Mouse (Mus musculus) liver, embryonic 15.5 days (tissue): Measurements from ENCODE around the gene Kansl1l. TPM values are rescaled to one million over a fixed set of nuclear protein-coding genes. Genes with fewer than 3 reads are reported as not detected.

Experiments used
- ATAC-seq: fragments of 200-750 bp; cut with Nextera tagmentation; 2 replicates; pipeline ENCODE4 v1.8.0; 2017; ENCODE audit warnings: moderate number of reproducible peaks, mild to moderate bottlenecking, moderate library complexity; ENCODE audit not compliant: insufficient read depth
- H3K27ac ChIP-seq: fragments of 300-500 bp; sonication (generic); replicated peaks from 2 replicates; pipeline ENCODE4 v1.5.1; 2015; ENCODE audit warnings: mild to moderate bottlenecking, inconsistent platforms
- H3K27me3 ChIP-seq: fragments of 300-500 bp; sonication (generic); 2 replicates; pipeline ENCODE4 v1.6.1; 2015; ENCODE audit warnings: mild to moderate bottlenecking, inconsistent platforms
- H3K36me3 ChIP-seq: fragments of 300-500 bp; sonication (generic); replicated peaks from 2 replicates; pipeline ENCODE4 v1.6.1; 2015; ENCODE audit warnings: moderate library complexity, mild to moderate bottlenecking, inconsistent platforms
- H3K4me1 ChIP-seq: fragments of 300-500 bp; sonication (generic); replicated peaks from 2 replicates; pipeline ENCODE4 v1.6.1; 2015; ENCODE audit warnings: inconsistent platforms
- H3K4me2 ChIP-seq: fragments of 300-500 bp; sonication (generic); 2 replicates; pipeline ENCODE4 v1.6.1; 2015; ENCODE audit warnings: moderate library complexity, mild to moderate bottlenecking, inconsistent platforms
- H3K4me3 ChIP-seq: fragments of 300-500 bp; sonication (generic); replicated peaks from 2 replicates; pipeline ENCODE4 v1.5.1; 2015; ENCODE audit warnings: mild to moderate bottlenecking, inconsistent platforms
- H3K9ac ChIP-seq: fragments of 300-500 bp; sonication (generic); 2 replicates; pipeline ENCODE4 v1.6.1; 2015; ENCODE audit warnings: moderate library complexity, mild to moderate bottlenecking, inconsistent platforms
- H3K9me3 ChIP-seq: fragments of 300-500 bp; sonication (generic); replicated peaks from 2 replicates; pipeline ENCODE4 v1.6.1; 2016; ENCODE audit warnings: inconsistent platforms
- WGBS: fragments of 180-500 bp; shearing (Covaris S2); methylation state at CpG from one replicate; pipeline ENCODE4 v1.1.7; 2015; ENCODE audit warnings: mixed read lengths; ENCODE audit not compliant: insufficient replicate concordance; 5-methylcytosine and 5-hydroxymethylcytosine counted together
- polyA plus RNA-seq: library from polyadenylated mRNA; unstranded; fragments of >200 nt; fragmentation: Nextera tagmentation; extraction: Ambion mirVana; gene quantifications from 2 replicates; pipeline ENCODE4 v1.2.1, GENCODE M21; 2015

Kansl1l gene
- polyA plus RNA-seq, 1 experiment from 2014 or later: 3.3 TPM

- no peaks in the 10 kb centered on the region for H3K27me3 ChIP-seq
- H3K27ac ChIP-seq: no peak overlapping the region
- H3K9me3 ChIP-seq: no peaks in the 10 kb centered on the region
- H3K9ac ChIP-seq: no peak overlapping the region
- no peak overlapping the region for H3K4me3 ChIP-seq
- no peak for ATAC-seq
- peaks cover 40% of the 10 kb centered on the region for H3K36me3 ChIP-seq
- no peak overlapping the region for H3K4me2 ChIP-seq
- WGBS: 21% methylated on average over 1 of the region's 1 CpGs
- no peaks in the 10 kb centered on the region; the same call in 1 of the 2 replicates for H3K4me1 ChIP-seq
Observed at GRCm38 (mm10) chr1:66839135-66839534, 21.8 kb upstream of the Kansl1l start.

- Histone ChIP-seq H3K4me3 (peak overlapping the region; percentile 14; the same call in 1 of the 2 replicates), H3K27ac (no peak overlapping the region), H3K4me2 (no peak overlapping the region; the same call in 1 of the 2 replicates), H3K9me3 (no peaks in the 10 kb centered on the region), H3K9ac (no peak overlapping the region), H3K36me3 (peaks cover 42% of the 10 kb centered on the region), H3K27me3 (no peaks in the 10 kb centered on the region), H3K4me1 (no peaks in the 10 kb centered on the region; the same call in 1 of the 2 replicates)
- 50% methylated on average over 16 of the region's 16 CpGs for WGBS
- ATAC-seq: peak; percentile 12; the same call in 1 of the 2 replicates
Observed at GRCm38 (mm10) chr1:66838184-66839042, 21.1 kb upstream of the Kansl1l start.

DNA sequence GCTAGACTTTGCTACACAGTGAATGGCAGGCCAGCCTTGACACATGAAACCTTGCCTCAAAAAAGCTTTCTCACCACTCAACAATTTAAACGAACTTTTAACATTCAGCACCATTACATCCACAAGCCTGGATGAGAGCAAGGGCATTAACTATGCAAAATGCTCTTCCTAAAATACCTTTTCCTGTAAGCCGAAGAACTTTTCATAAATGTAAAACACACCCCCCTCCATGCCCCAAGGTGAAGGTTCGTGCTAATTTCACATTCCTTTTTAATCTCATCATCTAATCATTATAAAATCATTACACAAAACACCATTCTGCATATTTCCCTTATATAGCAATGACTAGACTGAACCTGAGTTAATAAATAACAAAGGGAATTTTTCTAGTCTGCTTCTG lies 19.8 kb upstream of the Kansl1l start:
- Histone ChIP-seq H3K36me3 (peaks cover 33% of the 10 kb centered on the region), H3K9ac (no peak overlapping the region), H3K27me3 (no peaks in the 10 kb centered on the region), H3K9me3 (no peaks in the 10 kb centered on the region), H3K4me2 (no peak overlapping the region), H3K4me3 (no peak overlapping the region), H3K4me1 (no peaks in the 10 kb centered on the region; the same call in 1 of the 2 replicates), H3K27ac (no peak overlapping the region)
- WGBS: 71% methylated on average over 3 of the region's 3 CpGs
- no peak for ATAC-seq

GRCm38 (mm10) chr1:66832636-66833165 lies 15.3 kb upstream of the Kansl1l start:
- Histone ChIP-seq H3K27me3 (no peaks in the 10 kb centered on the region), H3K9me3 (no peaks in the 10 kb centered on the region), H3K9ac (no peak overlapping the region), H3K4me1 (no peaks in the 10 kb centered on the region), H3K27ac (no peak overlapping the region), H3K4me3 (no peak overlapping the region), H3K4me2 (no peak overlapping the region), H3K36me3 (peaks cover 18% of the 10 kb centered on the region)
- 64% methylated on average over 7 of the region's 7 CpGs for WGBS
- ATAC-seq: no peak

- Histone ChIP-seq H3K4me1 (no peaks in the 10 kb centered on the region), H3K9me3 (no peaks in the 10 kb centered on the region), H3K27me3 (no peaks in the 10 kb centered on the region), H3K4me3 (no peak overlapping the region), H3K36me3 (peaks cover 18% of the 10 kb centered on the region), H3K4me2 (no peak overlapping the region), H3K9ac (no peak overlapping the region), H3K27ac (no peak overlapping the region)
- WGBS: 73% methylated on average over 9 of the region's 9 CpGs
- no peak for ATAC-seq
Observed at GRCm38 (mm10) chr1:66831824-66832600, 14.7 kb upstream of the Kansl1l start.

DNA sequence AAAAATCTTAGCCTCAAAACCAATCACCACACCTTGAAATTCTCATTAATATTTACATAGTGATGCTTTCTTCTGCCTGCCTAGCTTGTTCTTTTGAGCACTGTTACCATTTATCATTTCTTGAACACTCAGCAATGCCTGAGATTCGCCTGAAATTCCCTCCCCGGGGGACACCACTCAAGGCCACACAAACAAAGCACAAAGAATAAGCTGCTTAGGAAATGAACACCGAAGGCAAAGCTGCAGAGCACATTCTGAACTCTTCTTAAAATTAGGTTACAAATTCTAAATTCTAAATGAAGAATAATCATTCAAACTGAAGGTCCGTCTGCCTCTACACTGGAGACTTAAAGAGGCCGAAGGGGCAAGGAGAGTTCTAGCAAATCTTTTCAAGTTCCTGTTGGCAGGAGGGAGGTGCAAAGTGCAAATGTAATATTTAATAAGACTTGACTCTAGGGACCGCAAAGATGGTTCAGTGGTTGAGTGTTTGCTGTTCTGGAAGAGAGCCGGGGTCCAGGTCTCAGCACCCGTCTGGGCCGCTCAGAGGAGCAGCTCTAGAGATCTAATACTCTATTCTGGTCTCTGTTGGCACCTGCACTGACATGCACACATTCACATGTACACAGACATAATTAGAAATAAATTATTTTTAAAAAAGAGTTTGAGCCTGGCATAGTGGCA lies 12.2 kb upstream of the Kansl1l start:
- H3K27me3 ChIP-seq: no peaks in the 10 kb centered on the region
- H3K36me3 ChIP-seq: 0 out of 2 replicates have a peak, but pooled peaks cover 4% of the 10 kb centered on the region
- H3K9me3 ChIP-seq: no peaks in the 10 kb centered on the region
- no peak overlapping the region for H3K4me3 ChIP-seq
- H3K4me1 ChIP-seq: no peaks in the 10 kb centered on the region
- ATAC-seq: no peak
- no peak overlapping the region for H3K27ac ChIP-seq
- 72% methylated on average over 9 of the region's 9 CpGs for WGBS
- H3K4me2 ChIP-seq: no peak overlapping the region
- no peak overlapping the region for H3K9ac ChIP-seq

GRCm38 (mm10) chr1:66821966-66822365 lies 4.6 kb upstream of the Kansl1l start:
- ATAC-seq: no peak
- H3K36me3 ChIP-seq: no peaks in the 10 kb centered on the region
- H3K27me3 ChIP-seq: peaks cover 2% of the 10 kb centered on the region; the same call in 1 of the 2 replicates
- H3K4me2 ChIP-seq: no peak overlapping the region
- no peak overlapping the region for H3K9ac ChIP-seq
- 72% methylated on average over 9 of the region's 9 CpGs for WGBS
- H3K9me3 ChIP-seq: no peaks in the 10 kb centered on the region
- H3K4me3 ChIP-seq: no peak overlapping the region
- peaks cover 6% of the 10 kb centered on the region for H3K4me1 ChIP-seq
- H3K27ac ChIP-seq: no peak overlapping the region

DNA sequence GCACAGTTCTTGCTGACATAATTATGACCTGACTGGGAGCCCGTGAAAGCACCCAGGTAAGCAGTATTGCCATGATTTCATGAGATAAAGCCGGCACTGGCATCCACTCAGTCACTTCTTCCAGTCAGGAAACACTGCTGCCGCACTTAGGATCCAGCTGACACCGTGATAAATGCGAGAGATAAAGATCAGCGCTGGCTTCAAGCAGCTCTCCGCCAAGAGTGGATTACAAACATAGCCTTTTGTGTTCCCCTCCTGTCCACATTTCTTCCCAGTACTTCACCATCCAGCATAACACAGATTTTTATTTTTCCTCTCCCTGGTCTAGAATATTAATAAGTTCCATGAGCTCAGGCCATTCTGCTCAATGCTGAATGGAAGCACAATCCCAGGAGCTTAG lies 2.9 kb upstream of the Kansl1l start:
- Histone ChIP-seq H3K27me3 (peaks cover 2% of the 10 kb centered on the region; the same call in 1 of the 2 replicates), H3K4me1 (peaks cover 16% of the 10 kb centered on the region), H3K9me3 (no peaks in the 10 kb centered on the region), H3K9ac (no peak overlapping the region), H3K4me2 (no peak overlapping the region), H3K4me3 (no peak overlapping the region), H3K27ac (no peak overlapping the region), H3K36me3 (no peaks in the 10 kb centered on the region)
- WGBS: 16% methylated on average over 7 of the region's 7 CpGs
- ATAC-seq: no peak

DNA sequence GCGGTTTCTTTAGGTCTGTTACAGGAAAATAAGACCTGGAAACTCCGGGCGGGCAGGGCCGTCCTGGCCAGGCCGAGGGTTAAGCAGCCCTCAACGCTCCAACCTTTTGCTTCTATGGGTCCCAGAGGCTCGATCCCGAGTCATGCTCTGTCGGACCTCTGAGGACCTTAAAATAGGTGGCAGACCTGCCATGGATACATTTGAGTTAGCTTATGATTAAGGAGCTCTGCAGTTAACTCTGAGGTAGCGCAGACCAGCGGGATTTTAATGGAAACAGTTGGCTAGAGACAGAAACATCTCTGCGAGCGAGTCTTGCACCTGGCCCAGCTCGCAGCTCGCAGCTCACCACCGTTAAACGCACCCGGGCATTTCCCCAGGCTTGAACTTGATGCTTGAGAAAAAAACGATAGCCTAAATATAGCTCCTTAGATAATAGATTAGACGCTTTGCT lies 528 bp upstream of the Kansl1l start:
- no peaks in the 10 kb centered on the region for H3K36me3 ChIP-seq
- 1% methylated on average over 20 of the region's 20 CpGs for WGBS

GRCm38 (mm10) chr1:66816837-66817452 lies 417 bp downstream of the Kansl1l start:
- peaks cover 2% of the 10 kb centered on the region; the same call in 1 of the 2 replicates for H3K27me3 ChIP-seq
- H3K27ac ChIP-seq: peak overlapping the region; percentile 98
- H3K4me3 ChIP-seq: peak overlapping the region; percentile 85
- H3K9ac ChIP-seq: peak overlapping the region; percentile 87
- H3K36me3 ChIP-seq: no peaks in the 10 kb centered on the region
- peak; percentile 79 for ATAC-seq
- peak overlapping the region; percentile 97 for H3K4me2 ChIP-seq
- WGBS: under 1% methylated on average over 62 of the region's 63 CpGs
- no peaks in the 10 kb centered on the region for H3K9me3 ChIP-seq
- peaks cover 24% of the 10 kb centered on the region for H3K4me1 ChIP-seq

More for the DNA sequence above, 528 bp upstream of the Kansl1l start:
- peaks cover 2% of the 10 kb centered on the region; the same call in 1 of the 2 replicates for H3K27me3 ChIP-seq
- ATAC-seq: peak; percentile 36
- H3K4me2 ChIP-seq: peak overlapping the region; percentile 97
- H3K4me3 ChIP-seq: peak overlapping the region; percentile 85
- peak overlapping the region; percentile 86 for H3K9ac ChIP-seq
- no peaks in the 10 kb centered on the region for H3K9me3 ChIP-seq
- H3K4me1 ChIP-seq: peaks cover 24% of the 10 kb centered on the region
- H3K27ac ChIP-seq: peak overlapping the region; percentile 98
